Mouse (Mus musculus) ovary, postnatal 10 days (tissue): ENCODE results near the gene Ushbp1.
A peak's percentile ranks its signal among the peaks of the same experiment; 100 is the strongest.

Source experiments
- DNase-seq: peaks from one replicate; pipeline ENCODE4 v3.0.0; 2022; ENCODE audit warnings: low spot score

Gene Ushbp1

GRCm38 (mm10) chr8:71392871-71393270 is 2.7 kb downstream of the Ushbp1 start:
- DNase-seq, result no peak

GRCm38 (mm10) chr8:71392391-71392790 is 3.2 kb downstream of the Ushbp1 start:
- no peak for DNase-seq

- no peak for DNase-seq
Measured at GRCm38 (mm10) chr8:71391696-71392095, 3.9 kb downstream of the Ushbp1 start.

GRCm38 (mm10) chr8:71388267-71388666 is 7.3 kb downstream of the Ushbp1 start:
- DNase-seq, result no peak

- no peak for DNase-seq
Measured at GRCm38 (mm10) chr8:71385212-71385835, 10.3 kb downstream of the Ushbp1 start.

GRCm38 (mm10) chr8:71383860-71384259 is 11.7 kb downstream of the Ushbp1 start:
- DNase-seq, result no peak

- DNase-seq, result no peak
Measured at GRCm38 (mm10) chr8:71383396-71383795, 12.2 kb downstream of the Ushbp1 start.

GRCm38 (mm10) chr8:71381971-71382961 is 13.3 kb downstream of the Ushbp1 start:
- DNase-seq, result peak; percentile 67

GRCm38 (mm10) chr8:71381421-71381970 is 14.1 kb downstream of the Ushbp1 start, which contains the start of gene Nr2f6:
Gene Nr2f6 (minus strand): TSS chr8:71381960.
- peak; percentile 66 for DNase-seq

- DNase-seq, result no peak
Measured at GRCm38 (mm10) chr8:71380178-71381171, 15.1 kb downstream of the Ushbp1 start.

GRCm38 (mm10) chr8:71379512-71380075 is 16.0 kb downstream of the Ushbp1 start:
- no peak for DNase-seq

GRCm38 (mm10) chr8:71379008-71379407 is 16.6 kb downstream of the Ushbp1 start:
- DNase-seq, result no peak

- no peak for DNase-seq
Measured at GRCm38 (mm10) chr8:71376423-71377030, 19.1 kb downstream of the Ushbp1 start.

GRCm38 (mm10) chr8:71375581-71376422 is 19.8 kb downstream of the Ushbp1 start:
- no peak for DNase-seq

- DNase-seq, result no peak
Measured at GRCm38 (mm10) chr8:71374616-71375206, 20.9 kb downstream of the Ushbp1 start.

- no peak for DNase-seq
Measured at GRCm38 (mm10) chr8:71373000-71373399, 22.6 kb downstream of the Ushbp1 start.

GRCm38 (mm10) chr8:71372427-71372826 is 23.2 kb downstream of the Ushbp1 start:
- DNase-seq, result no peak

GRCm38 (mm10) chr8:71371236-71371848 is 24.3 kb downstream of the Ushbp1 start, which contains the start of gene Ocel1:
Gene Ocel1 (plus strand): TSS chr8:71371298.
- DNase-seq, result peak; percentile 86

GRCm38 (mm10) chr8:71370711-71371235 is 24.8 kb downstream of the Ushbp1 start:
- no peak for DNase-seq
